Mouse (Mus musculus): Measurements from ENCODE around the gene Atg16l1.

DNA sequence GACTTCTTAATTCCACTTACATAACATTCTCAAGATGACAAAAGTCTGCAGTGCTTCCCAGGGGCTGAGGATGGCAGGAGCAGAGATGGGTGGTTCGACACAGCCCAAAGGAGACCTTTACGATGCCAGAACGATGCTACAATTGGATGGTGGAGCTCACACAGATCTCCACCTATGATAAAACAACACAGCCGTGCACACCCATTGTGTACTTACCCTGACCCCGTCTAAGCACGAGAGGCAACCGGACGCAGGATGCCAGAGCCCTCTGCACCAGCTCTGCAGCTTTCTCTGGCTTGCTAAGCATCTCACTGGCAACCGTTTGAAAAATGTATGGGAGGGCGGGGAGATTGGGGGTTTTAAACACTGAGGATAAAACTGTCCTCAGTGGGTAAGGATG is 56.4 kb downstream of the Atg16l1 start:
- no peak for TF ChIP-seq CTCF (conservative IDR thresholded peaks at IDR 0.05; ENCODE audit: low read length)
- TF ChIP-seq NANOG (IDR thresholded peaks at IDR 0.05; ENCODE audit: borderline replicate concordance, low read length): no peak

Measured in E14TG2a.4 (cell line).